Mouse (Mus musculus): Measurements from ENCODE around the gene Tnfrsf25. TPM values are rescaled to one million over a fixed set of nuclear protein-coding genes. Genes with fewer than 3 reads are reported as not detected.

Tnfrsf25 gene
- polyA plus RNA-seq, 2 experiments, result 0.15 to 0.93 TPM

GRCm38 (mm10) chr4:152120311-152121182 lies 4.8 kb downstream of the Tnfrsf25 start:
- DNase-seq (ENCODE audit: low read depth in 3 of 3, low spot score in 3 of 3), result no peak
- Histone ChIP-seq H3K27me3 (ENCODE audit: control insufficient read depth, insufficient read depth, low read length) (peaks cover 98% of the 10 kb centered on the region), H3K4me3 (ENCODE audit: insufficient read depth in 1 of 2, low read depth in 2 of 2, low read length in 2 of 2) (peak overlapping the region in 1 of 2 experiments; percentile 14; a peak in 1 of 4 replicates), H3K9ac (replicated peaks) (no peak overlapping the region), H3K4me2 (ENCODE audit: low read depth) (peak overlapping the region; percentile 26), H3K9me3 (ENCODE audit: control insufficient read depth, low read length) (no peaks in the 10 kb centered on the region), H3K4me1 (replicated peaks; ENCODE audit: control insufficient read depth in 2 of 2, insufficient read depth in 2 of 2, low read length in 1 of 2) (no peaks in the 10 kb centered on the region), H3K36me3 (replicated peaks; ENCODE audit: control insufficient read depth, insufficient read depth, low read depth) (no peaks in the 10 kb centered on the region), H3K27ac (no peak overlapping the region)
- ATAC-seq (ENCODE audit: insufficient read depth), result no peak
- 4% methylated on average over 31 of the region's 31 CpGs for WGBS (ENCODE audit: insufficient replicate concordance)
- no peak for TF ChIP-seq CTCF (IDR thresholded peaks at IDR 0.05; ENCODE audit: low read depth)
- no peak for TF ChIP-seq EP300 (IDR thresholded peaks at IDR 0.05; ENCODE audit: low read depth)

- H3K36me3 ChIP-seq (replicated peaks; ENCODE audit: control insufficient read depth, insufficient read depth, low read depth), result no peaks in the 10 kb centered on the region
- 3% methylated on average over 12 of the region's 12 CpGs for WGBS (ENCODE audit: insufficient replicate concordance)
- peaks cover 98% of the 10 kb centered on the region for H3K27me3 ChIP-seq (ENCODE audit: control insufficient read depth, insufficient read depth, low read length)
- no peaks in the 10 kb centered on the region for H3K9me3 ChIP-seq (ENCODE audit: control insufficient read depth, low read length)
- no peak overlapping the region for H3K4me3 ChIP-seq (ENCODE audit: insufficient read depth in 1 of 2, low read depth in 2 of 2, low read length in 2 of 2)
- H3K4me2 ChIP-seq (ENCODE audit: low read depth), result peak overlapping the region; percentile 26
- H3K4me1 ChIP-seq (replicated peaks; ENCODE audit: control insufficient read depth in 2 of 2, insufficient read depth in 2 of 2, low read length in 1 of 2), result no peaks in the 10 kb centered on the region
- ATAC-seq (ENCODE audit: insufficient read depth) (no peak), DNase-seq (ENCODE audit: low read depth in 3 of 3, low spot score in 3 of 3) (no peak)
- no peak overlapping the region for H3K9ac ChIP-seq (replicated peaks)
- no peak for TF ChIP-seq CTCF (IDR thresholded peaks at IDR 0.05; ENCODE audit: low read depth)
- no peak for TF ChIP-seq EP300 (IDR thresholded peaks at IDR 0.05; ENCODE audit: low read depth)
- no peak overlapping the region for H3K27ac ChIP-seq
Measured at GRCm38 (mm10) chr4:152121183-152121505, 5.4 kb downstream of the Tnfrsf25 start.

GRCm38 (mm10) chr4:152124361-152124961 lies 8.7 kb downstream of the Tnfrsf25 start:
- ATAC-seq (ENCODE audit: insufficient read depth) (no peak), DNase-seq (ENCODE audit: low read depth in 3 of 3, low spot score in 3 of 3) (no peak)
- Histone ChIP-seq H3K36me3 (replicated peaks; ENCODE audit: control insufficient read depth, insufficient read depth, low read depth) (no peaks in the 10 kb centered on the region), H3K9me3 (ENCODE audit: control insufficient read depth, low read length) (no peaks in the 10 kb centered on the region), H3K4me1 (replicated peaks; ENCODE audit: control insufficient read depth in 2 of 2, insufficient read depth in 2 of 2, low read length in 1 of 2) (no peaks in the 10 kb centered on the region), H3K27me3 (ENCODE audit: control insufficient read depth, insufficient read depth, low read length) (peaks cover 99% of the 10 kb centered on the region), H3K9ac (replicated peaks) (no peak overlapping the region), H3K4me2 (ENCODE audit: low read depth) (no peak overlapping the region), H3K4me3 (ENCODE audit: insufficient read depth in 1 of 2, low read depth in 2 of 2, low read length in 2 of 2) (no peak overlapping the region), H3K27ac (no peak overlapping the region)
- 9% methylated on average over 13 of the region's 13 CpGs for WGBS (ENCODE audit: insufficient replicate concordance)
- TF ChIP-seq EP300 (IDR thresholded peaks at IDR 0.05; ENCODE audit: low read depth) (no peak), CTCF (IDR thresholded peaks at IDR 0.05; ENCODE audit: low read depth) (no peak)

GRCm38 (mm10) chr4:152125161-152126025 lies 9.7 kb downstream of the Tnfrsf25 start:
- H3K4me3 ChIP-seq (ENCODE audit: insufficient read depth in 1 of 2, low read depth in 2 of 2, low read length in 2 of 2), result no peak overlapping the region
- no peaks in the 10 kb centered on the region for H3K4me1 ChIP-seq (replicated peaks; ENCODE audit: control insufficient read depth in 2 of 2, insufficient read depth in 2 of 2, low read length in 1 of 2)
- DNase-seq (ENCODE audit: low read depth in 3 of 3, low spot score in 3 of 3), result no peak
- H3K27ac ChIP-seq, result no peak overlapping the region
- no peaks in the 10 kb centered on the region for H3K9me3 ChIP-seq (ENCODE audit: control insufficient read depth, low read length)
- H3K9ac ChIP-seq (replicated peaks), result no peak overlapping the region
- no peaks in the 10 kb centered on the region for H3K36me3 ChIP-seq (replicated peaks; ENCODE audit: control insufficient read depth, insufficient read depth, low read depth)
- ATAC-seq (ENCODE audit: insufficient read depth), result no peak
- H3K4me2 ChIP-seq (ENCODE audit: low read depth), result no peak overlapping the region
- 8% methylated on average over 56 of the region's 56 CpGs for WGBS (ENCODE audit: insufficient replicate concordance)
- peaks cover 99% of the 10 kb centered on the region for H3K27me3 ChIP-seq (ENCODE audit: control insufficient read depth, insufficient read depth, low read length)
- no peak for TF ChIP-seq EP300 (IDR thresholded peaks at IDR 0.05; ENCODE audit: low read depth)
- TF ChIP-seq CTCF (IDR thresholded peaks at IDR 0.05; ENCODE audit: low read depth), result no peak
